Mouse (Mus musculus) T-helper 2 cell (primary cell): ENCODE measurements at regions not wholly inside any gene's neighbourhood (a gene's known extent, or its start where the extent isn't known, plus 50 kb on each side); places are given as distances from the start of the nearest gene placed in this dataset.

ENCODE experiments used
- in situ Hi-C: fragments of 300-600 bp; cut with MboI, MseI; formaldehyde crosslinking; loops from one replicate; pipeline ENCODE4 v1.15.1; 2025; ENCODE audit warnings: high pct_unique_total_duplicates

DNA sequence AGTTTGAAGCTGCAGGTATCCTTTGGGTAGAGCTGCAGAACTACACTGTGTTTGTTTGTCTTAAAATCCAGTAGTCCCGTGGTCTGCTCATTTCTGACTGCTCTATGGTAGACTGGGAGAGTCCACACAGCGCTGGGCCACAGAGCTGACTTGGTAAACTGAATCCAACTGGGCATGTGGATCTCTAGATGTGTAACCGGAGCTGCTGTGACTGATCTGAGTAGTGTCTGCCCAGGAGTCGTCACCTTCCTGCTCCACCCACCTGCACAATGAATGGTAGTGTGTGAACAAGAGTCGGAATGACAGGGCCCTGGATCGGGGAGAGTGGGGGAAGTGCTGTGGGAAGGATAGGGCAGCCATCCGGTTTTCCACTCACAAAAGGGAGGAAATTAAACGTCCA, 87.5 kb upstream of the Fam3c start:
- in situ Hi-C loops, result no loop called here

- in situ Hi-C loops, result no loop called here
Observed at GRCm38 (mm10) chr6:22443170-22443569, 87.1 kb upstream of the Fam3c start.

GRCm38 (mm10) chr6:22442591-22442990, 86.5 kb upstream of the Fam3c start:
- in situ Hi-C loops, result no loop called here

- in situ Hi-C loops, result no loop called here
Observed at GRCm38 (mm10) chr6:22439871-22440270, 83.8 kb upstream of the Fam3c start.

DNA sequence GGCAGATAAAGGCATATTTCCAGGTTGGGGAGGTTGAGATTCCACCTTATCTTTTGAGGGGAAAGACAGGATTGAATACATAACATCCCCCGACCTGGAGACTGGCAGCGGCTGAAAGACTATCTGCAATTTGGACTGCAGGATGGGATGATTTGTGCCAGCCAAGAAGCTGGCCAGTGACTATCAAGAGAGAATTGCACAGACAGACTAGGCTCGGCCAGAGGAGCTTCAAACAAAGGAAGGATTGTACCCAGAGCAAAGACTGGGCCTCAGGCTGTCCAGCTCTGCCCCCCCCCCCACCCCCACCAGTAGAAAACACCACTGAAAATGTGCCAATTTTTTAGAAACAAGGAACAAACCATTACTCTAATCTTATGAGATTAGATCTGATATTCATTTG, 73.0 kb upstream of the Fam3c start:
- in situ Hi-C loops, result no loop called here

GRCm38 (mm10) chr6:22424161-22424807, 68.2 kb upstream of the Fam3c start:
- in situ Hi-C loops, result no loop called here

- in situ Hi-C loops, result no loop called here
Observed at GRCm38 (mm10) chr6:22423070-22423980, 67.3 kb upstream of the Fam3c start.

- in situ Hi-C loops, result no loop called here
Observed at GRCm38 (mm10) chr6:22421551-22421950, 65.5 kb upstream of the Fam3c start.

DNA sequence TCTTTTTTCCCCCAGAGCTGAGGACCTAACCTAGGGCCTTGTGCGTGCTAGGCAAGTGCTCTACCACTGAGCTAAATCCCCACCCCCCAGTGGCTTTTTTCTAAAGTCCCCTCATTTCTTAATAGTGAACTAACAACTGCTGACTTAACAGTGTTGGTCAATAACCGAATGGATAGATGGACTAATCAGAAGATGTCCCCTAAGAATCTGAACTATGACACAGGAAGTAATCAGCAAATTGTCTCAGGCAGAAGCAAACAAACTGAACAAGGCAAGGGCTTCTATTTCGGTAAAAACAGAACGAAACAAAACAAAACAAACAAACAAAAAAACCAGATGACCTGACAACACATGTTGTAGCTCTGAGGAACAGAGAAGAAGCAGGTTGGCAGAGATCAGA, 62.2 kb upstream of the Fam3c start:
- in situ Hi-C loops, result no loop called here

- in situ Hi-C loops, result no loop called here
Observed at GRCm38 (mm10) chr6:22417189-22417588, 61.1 kb upstream of the Fam3c start.

- in situ Hi-C loops, result no loop called here
Observed at GRCm38 (mm10) chr6:22411796-22412195, 55.8 kb upstream of the Fam3c start.

DNA sequence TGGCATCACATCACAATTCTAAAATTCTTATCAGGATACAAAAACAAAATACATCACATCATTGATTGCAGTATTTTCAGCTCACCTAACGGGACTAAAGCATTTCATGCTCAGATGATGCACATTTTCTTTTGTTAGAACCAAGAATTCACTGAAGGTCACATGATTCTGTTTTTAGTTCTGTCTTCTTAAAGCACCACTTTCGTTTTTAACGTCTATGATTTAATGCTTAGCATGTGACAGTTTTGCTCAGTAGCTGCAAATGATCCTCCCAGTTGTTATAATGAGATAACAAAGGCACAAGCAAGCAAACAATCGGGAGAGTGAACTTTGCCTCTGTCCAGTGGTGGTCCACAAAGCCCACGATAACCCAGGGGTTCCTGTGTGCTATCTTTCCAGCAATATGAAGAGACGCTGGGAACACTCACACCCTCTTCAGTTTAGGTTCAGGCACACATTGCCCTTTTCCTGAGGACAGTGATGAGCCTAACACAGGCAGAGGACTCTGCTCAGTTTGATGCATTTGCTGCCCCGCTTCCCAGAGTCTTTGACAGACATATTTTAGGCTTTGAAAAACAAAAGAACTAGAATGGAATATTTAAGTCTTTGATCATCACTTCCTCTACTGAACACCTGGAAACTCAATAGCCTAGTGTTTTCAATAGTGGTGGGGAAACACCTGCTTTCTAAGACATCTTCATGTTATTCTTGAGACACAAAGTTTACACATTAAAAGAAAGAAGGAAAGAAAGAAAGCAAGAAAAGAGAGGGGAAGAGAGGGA, 53.0 kb upstream of the Fam3c start:
- in situ Hi-C loops, result loop anchor here (5.0 kb wide), 1 partner anchor 52 kb away; the partner anchor contains the start of gene Fam3c
